Mouse (Mus musculus): ENCODE results near the gene Cers5. TPM values are rescaled to one million over a fixed set of nuclear protein-coding genes. Genes with fewer than 3 reads are reported as not detected.
"Not testable (repeated sequence)": the region's sequence is repeated elsewhere in the genome, so short reads cannot be mapped to it uniquely, and the experiment has no call there.

Gene Cers5
- polyA plus RNA-seq, 1 experiment from 2014 or later, result 61.3 TPM

DNA sequence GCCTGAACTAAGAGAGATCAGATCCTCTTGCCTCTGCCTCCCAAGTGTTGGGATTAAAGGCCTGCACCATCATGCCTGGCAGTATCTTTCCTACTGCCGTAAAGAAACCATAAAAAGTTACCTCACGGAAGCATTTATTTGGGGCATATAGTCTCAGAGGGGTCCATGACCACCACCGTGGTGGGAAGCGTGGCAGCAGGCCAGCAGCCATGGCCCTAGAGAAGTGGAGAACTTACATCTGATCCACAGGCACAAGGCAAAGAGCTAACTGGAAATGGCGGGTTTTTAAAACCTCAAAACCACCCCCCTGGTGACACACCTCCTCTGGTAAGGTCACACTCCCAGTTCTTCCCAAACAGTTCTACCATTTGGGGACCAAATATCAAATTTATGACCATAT lies 44.5 kb downstream of the Cers5 start:
- peaks cover 58% of the 10 kb centered on the region for H3K36me3 ChIP-seq
- peaks cover 36% of the 10 kb centered on the region for H3K4me1 ChIP-seq (replicated peaks)
- no peaks in the 10 kb centered on the region for H3K27me3 ChIP-seq (ENCODE audit: insufficient read depth, poor library complexity, severe bottlenecking)
- 95% methylated on average over 5 of the region's 5 CpGs for WGBS
- no peak for DNase-seq (ENCODE audit: low spot score)
- peaks cover 8% of the 10 kb centered on the region for H3K9me3 ChIP-seq
- no peak overlapping the region for H3K27ac ChIP-seq
- no peak overlapping the region for H3K4me3 ChIP-seq

DNA sequence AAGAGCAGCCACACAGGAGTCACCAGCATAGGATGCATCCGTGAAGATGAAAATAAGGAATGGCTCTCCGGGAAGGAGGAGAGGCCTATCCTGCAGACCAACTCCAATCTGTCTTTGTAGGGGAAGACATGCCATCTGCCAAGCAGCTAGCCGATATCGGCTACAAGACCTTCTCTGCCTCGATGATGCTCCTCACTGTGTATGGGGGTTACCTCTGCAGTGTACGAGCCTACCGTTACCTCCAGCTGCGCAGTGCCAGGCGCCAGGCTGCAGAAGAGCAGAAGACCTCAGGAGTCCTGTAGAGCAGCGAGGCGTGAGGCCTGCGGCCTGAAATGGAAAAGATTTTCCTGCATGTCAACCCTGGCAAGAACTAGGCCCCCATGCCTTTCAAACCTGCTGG lies 45.2 kb downstream of the Cers5 start:
- H3K9me3 ChIP-seq, result peaks cover 8% of the 10 kb centered on the region
- 95% methylated on average over 12 of the region's 12 CpGs for whole genome bisulfite sequencing
- H3K36me3 ChIP-seq, result peaks cover 58% of the 10 kb centered on the region
- no peak overlapping the region for H3K4me3 ChIP-seq
- no peaks in the 10 kb centered on the region for H3K27me3 ChIP-seq (ENCODE audit: insufficient read depth, poor library complexity, severe bottlenecking)
- peaks cover 43% of the 10 kb centered on the region for H3K4me1 ChIP-seq (replicated peaks)
- H3K27ac ChIP-seq, result no peak overlapping the region
- DNase-seq (ENCODE audit: low spot score), result no peak

DNA sequence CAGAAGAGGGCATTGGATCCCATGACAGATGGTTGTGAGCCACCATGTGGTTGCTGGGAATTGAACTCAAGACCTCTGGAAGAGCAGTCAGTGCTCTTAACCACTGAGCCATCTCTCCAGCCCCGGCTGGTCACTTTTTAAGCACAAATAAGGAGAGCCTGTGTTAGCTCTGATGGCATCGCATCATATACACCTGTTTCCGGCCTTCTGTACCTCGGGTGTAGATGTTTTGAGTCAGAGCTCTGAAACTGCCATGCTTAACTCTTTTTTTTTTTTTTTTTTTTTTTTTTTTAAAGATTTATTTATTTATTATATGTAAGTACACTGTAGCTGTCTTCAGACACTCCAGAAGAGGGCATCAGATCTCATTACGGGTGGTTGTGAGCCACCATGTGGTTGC lies 45.6 kb downstream of the Cers5 start:
- DNase-seq (ENCODE audit: low spot score); H3K27me3 ChIP-seq (ENCODE audit: insufficient read depth, poor library complexity, severe bottlenecking); H3K27ac ChIP-seq; H3K4me3 ChIP-seq; H3K9me3 ChIP-seq: not testable (repeated sequence)
- Histone ChIP-seq H3K36me3 (peaks cover 58% of the 10 kb centered on the region), H3K4me1 (replicated peaks) (peaks cover 47% of the 10 kb centered on the region)
- 96% methylated on average over 5 of the region's 5 CpGs for WGBS

DNA sequence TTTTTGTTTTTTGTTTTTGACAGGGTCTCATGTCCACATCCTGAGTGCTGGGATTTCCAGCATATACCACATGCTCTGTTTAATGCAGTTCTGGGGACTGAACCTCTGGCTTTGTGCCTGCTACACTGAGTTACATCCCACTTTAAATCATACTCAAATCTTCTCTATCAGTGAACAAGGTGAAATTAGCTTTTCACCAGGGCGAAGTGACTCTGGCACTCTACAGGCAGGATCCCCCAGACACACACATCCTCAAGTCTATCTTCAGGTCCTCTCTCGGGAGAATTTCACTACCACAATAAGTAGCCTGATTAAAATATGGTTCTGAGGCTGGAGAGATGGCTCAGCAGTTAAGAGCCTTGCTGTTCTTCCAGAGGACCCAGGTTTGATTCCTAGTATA lies 46.1 kb downstream of the Cers5 start:
- Histone ChIP-seq H3K4me1 (replicated peaks) (peaks cover 52% of the 10 kb centered on the region), H3K36me3 (peaks cover 58% of the 10 kb centered on the region), H3K9me3 (peaks cover 8% of the 10 kb centered on the region), H3K27me3 (ENCODE audit: insufficient read depth, poor library complexity, severe bottlenecking) (no peaks in the 10 kb centered on the region), H3K27ac (no peak overlapping the region), H3K4me3 (peak overlapping the region; percentile 98)
- DNase-seq (ENCODE audit: low spot score), result no peak
- WGBS, result 85% methylated on average over 2 of the region's 2 CpGs

DNA sequence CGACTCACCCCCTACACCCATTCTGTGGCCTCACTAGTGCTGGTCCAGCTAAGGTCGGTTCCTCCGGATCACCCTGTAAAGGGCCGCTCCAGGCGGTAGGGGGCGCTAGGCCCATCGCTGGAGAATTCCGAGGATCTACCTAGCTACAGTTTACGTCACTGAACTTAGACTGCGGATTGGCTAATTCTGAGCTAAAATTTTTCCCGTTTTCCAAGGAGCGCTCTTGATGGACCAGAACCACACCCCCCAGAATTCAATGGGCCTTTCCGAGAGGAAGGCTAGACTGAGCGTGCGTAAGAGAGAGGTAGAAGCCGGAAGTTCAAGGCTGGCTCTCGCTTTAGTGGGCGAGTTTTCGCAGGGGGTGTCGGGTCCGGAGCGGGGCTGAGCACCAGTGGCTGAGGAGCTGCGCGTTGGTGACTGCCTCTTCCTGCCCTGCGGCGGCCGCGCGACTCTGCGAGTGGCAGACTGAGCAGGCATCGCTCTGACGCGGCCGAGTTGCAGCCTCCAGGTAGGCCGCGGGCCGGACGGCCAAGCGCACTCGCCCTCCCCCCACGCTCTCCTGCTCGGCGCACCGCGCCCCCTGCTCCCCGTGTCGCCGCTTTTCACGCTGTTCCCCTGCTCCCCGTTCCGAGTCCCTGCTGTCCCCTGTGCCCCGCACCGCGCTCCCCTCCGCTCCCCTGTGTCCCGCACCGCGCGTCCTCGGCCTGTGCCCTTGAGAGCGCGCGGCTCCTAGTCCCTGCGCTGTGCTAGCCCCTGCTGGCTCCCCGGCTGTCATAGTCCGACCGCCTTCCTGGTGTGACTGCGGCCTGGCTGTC lies 47.1 kb downstream of the Cers5 start, which contains the start of gene Cox14:
Cox14 (plus strand) TSS at position 278 of the 815 bp plus-strand sequence.
- WGBS, result under 1% methylated on average over 65 of the region's 68 CpGs
- H3K27ac ChIP-seq, result peak within 1 kb of the TSS; percentile 95

DNA sequence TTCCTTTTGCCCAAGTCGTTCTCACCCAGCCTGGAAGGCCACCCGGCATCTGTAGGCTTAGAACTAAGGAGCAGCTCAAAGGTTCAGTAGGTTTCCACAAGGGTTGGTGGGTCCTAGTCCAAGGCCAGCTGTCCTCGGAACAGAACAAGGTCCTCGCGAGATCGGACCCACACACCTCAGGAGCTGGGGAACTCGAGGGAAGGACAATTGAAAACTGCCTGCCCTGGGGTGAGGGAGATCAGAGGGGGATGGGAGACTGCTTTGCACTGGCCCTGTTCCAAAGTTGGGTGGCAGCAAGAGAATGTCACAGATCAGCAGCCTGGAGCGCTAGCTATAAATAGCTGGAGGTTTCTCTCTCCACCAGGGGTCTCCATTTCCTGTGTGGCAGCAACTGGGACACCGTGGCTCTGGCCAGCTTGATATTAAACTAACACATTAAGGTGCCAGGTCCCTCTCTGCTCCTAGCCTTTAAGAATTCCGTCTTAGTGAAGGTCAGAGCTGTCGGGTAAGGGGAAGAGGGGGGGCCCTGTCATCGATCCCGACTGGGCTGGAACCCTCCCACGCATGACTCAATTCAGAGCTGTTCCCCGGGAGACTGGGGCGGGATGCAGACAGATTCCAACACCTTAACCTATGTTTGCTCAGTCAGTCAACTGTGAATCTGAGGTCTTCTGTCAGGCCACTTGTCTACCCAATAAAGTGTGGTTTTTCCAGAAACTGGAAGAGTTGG lies 48.2 kb downstream of the Cers5 start:
- peaks cover 61% of the 10 kb centered on the region for H3K36me3 ChIP-seq
- H3K4me1 ChIP-seq (replicated peaks), result peaks cover 52% of the 10 kb centered on the region
- peaks cover 8% of the 10 kb centered on the region for H3K9me3 ChIP-seq
- H3K4me3 ChIP-seq, result peak overlapping the region; percentile 98
- H3K27me3 ChIP-seq (ENCODE audit: insufficient read depth, poor library complexity, severe bottlenecking), result no peaks in the 10 kb centered on the region
- H3K27ac ChIP-seq, result peak overlapping the region; percentile 95
- peak; percentile 64 for DNase-seq (ENCODE audit: low spot score)
- WGBS, result 10% methylated on average over 16 of the region's 16 CpGs

More for the DNA sequence above, 47.1 kb downstream of the Cers5 start, which contains the start of gene Cox14:
- peak; percentile 96 for DNase-seq (ENCODE audit: low spot score)
- peaks cover 8% of the 10 kb centered on the region for H3K9me3 ChIP-seq
- H3K4me1 ChIP-seq (replicated peaks), result peaks cover 52% of the 10 kb centered on the region
- peaks cover 59% of the 10 kb centered on the region for H3K36me3 ChIP-seq
- no peaks in the 10 kb centered on the region for H3K27me3 ChIP-seq (ENCODE audit: insufficient read depth, poor library complexity, severe bottlenecking)
- peak within 1 kb of the TSS; percentile 98 for H3K4me3 ChIP-seq

DNA sequence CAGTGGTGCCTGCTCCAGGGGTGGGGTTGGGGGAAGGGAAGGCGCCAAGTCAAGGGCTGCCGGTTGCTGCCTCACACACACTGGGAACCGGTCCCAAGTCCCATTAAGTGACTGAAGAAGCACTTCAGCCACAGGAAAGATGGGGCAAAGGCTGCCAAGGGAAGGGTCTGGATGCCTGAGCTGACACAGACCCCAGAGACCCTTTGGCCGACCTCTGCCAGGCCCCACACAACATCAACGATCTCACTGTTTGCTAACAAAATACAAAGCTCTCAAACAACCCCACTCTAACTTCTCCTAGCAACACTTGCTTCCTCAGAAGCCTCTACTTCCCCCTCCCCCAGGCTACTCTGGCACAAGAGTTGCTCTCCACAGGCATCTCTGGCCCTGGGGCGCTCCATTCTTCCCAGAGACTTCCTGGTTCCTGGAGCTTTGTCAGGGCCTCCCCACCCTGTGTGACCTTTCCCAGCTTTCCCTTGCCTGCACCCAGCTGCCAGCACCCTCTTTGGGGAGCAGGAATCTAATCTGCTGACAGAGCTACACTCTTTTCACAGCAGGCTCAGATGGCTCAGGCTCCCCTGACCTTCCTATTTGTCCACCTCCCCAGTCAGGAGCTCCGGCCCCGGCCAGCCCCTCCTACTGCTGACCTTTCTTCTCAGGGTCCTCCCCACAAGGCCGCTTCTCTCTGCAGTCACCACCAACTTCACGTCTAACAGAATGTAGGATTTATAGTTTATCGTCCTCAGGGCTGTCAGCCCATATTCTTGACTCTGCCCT lies 49.0 kb downstream of the Cers5 start:
- Histone ChIP-seq H3K27me3 (ENCODE audit: insufficient read depth, poor library complexity, severe bottlenecking) (no peaks in the 10 kb centered on the region), H3K4me1 (replicated peaks) (peaks cover 52% of the 10 kb centered on the region), H3K27ac (peak overlapping the region; percentile 95), H3K36me3 (peaks cover 60% of the 10 kb centered on the region), H3K9me3 (peaks cover 1% of the 10 kb centered on the region; the same call in 1 of the 2 replicates), H3K4me3 (peak overlapping the region; percentile 98)
- 7% methylated on average over 11 of the region's 11 CpGs for WGBS
- DNase-seq (ENCODE audit: low spot score), result peak; percentile 60

DNA sequence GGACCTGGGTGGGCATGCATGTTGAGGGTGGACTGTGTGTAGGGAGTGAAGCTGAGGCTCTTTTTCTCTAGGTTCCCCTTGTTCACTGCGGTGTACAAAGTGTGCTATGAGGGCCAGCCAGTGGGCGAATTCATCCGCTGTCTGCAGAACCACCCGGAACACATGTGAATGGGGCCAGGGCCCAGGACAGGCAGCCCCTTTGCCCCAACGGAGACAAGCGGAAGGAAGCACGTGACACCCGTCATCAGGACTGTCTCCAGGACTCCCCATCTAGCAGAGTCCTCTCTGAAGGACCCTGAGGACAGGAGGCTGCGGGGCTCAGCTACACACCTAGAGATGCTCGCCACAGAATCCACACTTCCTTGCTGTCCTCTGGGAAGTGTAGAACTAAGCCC lies 49.6 kb downstream of the Cers5 start:
- peak overlapping the region; percentile 95 for H3K27ac ChIP-seq
- peak overlapping the region; percentile 9; the same call in 1 of the 2 replicates for H3K4me3 ChIP-seq
- peak; percentile 27 for DNase-seq (ENCODE audit: low spot score)
- H3K9me3 ChIP-seq, result no peaks in the 10 kb centered on the region
- H3K27me3 ChIP-seq (ENCODE audit: insufficient read depth, poor library complexity, severe bottlenecking), result no peaks in the 10 kb centered on the region
- 45% methylated on average over 10 of the region's 10 CpGs for WGBS
- peaks cover 60% of the 10 kb centered on the region for H3K36me3 ChIP-seq
- H3K4me1 ChIP-seq (replicated peaks), result peaks cover 58% of the 10 kb centered on the region

DNA sequence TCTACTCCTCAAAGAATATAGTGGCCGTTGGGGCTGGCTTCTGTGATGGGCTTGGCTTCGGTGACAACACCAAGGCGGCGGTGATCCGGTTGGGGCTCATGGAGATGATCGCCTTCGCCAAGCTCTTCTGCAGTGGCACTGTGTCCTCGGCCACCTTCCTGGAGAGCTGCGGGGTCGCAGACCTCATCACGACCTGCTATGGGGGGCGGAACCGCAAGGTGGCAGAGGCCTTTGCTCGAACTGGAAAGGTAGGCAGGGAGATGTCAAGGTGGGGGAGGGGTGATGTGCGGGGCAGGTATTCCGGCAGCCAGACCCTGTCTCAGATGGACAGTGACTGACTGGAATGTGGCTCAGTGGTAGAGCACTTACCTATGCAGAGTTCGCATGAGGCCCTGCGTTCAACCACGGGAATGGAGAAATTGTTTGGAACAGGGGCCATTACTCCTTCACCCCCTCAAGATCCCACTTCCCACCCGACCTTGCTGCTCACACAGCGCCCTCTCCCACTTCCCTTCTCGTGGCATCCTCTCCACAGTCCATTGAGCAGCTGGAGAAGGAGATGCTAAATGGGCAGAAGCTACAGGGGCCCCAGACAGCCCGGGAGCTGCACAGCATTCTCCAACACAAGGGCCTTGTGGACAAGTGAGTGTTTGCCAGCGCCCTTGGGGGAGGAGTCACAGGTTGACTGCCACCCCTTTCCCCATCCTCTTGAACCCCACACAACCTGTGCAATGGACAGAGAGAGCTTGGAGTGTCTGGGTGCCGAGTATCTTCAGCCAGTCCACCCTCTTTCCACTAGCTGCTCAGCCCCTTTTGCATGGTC lies 50.6 kb downstream of the Cers5 start:
- H3K27ac ChIP-seq, result no peak overlapping the region
- DNase-seq (ENCODE audit: low spot score), result no peak
- H3K4me3 ChIP-seq, result no peak overlapping the region
- no peaks in the 10 kb centered on the region for H3K9me3 ChIP-seq
- H3K4me1 ChIP-seq (replicated peaks), result peaks cover 60% of the 10 kb centered on the region
- H3K27me3 ChIP-seq (ENCODE audit: insufficient read depth, poor library complexity, severe bottlenecking), result no peaks in the 10 kb centered on the region
- H3K36me3 ChIP-seq, result peaks cover 62% of the 10 kb centered on the region
- WGBS, result 78% methylated on average over 25 of the region's 25 CpGs

DNA sequence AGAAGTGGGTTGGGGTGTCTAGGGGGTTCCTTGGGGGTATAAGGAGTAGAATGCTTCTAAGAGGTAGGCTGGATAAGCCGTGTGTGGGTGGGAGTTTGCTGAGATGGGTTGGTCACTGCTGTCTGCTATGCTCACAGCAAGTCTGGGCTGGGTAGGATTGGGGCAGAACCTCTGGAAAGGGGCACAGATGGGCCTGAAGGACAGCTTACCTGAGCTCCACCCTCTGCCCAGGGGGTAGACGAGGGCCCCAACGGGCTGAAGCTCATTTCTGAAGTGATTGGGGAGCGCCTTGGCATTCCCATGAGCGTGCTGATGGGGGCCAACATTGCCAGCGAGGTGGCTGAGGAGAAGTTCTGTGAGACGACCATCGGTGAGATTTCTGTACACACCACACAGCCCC lies 52.8 kb downstream of the Cers5 start:
- Histone ChIP-seq H3K36me3 (peaks cover 83% of the 10 kb centered on the region), H3K27me3 (ENCODE audit: insufficient read depth, poor library complexity, severe bottlenecking) (no peaks in the 10 kb centered on the region), H3K9me3 (no peaks in the 10 kb centered on the region), H3K4me3 (no peak overlapping the region), H3K4me1 (replicated peaks) (peaks cover 51% of the 10 kb centered on the region), H3K27ac (no peak overlapping the region)
- no peak for DNase-seq (ENCODE audit: low spot score)
- 75% methylated on average over 8 of the region's 8 CpGs for WGBS

DNA sequence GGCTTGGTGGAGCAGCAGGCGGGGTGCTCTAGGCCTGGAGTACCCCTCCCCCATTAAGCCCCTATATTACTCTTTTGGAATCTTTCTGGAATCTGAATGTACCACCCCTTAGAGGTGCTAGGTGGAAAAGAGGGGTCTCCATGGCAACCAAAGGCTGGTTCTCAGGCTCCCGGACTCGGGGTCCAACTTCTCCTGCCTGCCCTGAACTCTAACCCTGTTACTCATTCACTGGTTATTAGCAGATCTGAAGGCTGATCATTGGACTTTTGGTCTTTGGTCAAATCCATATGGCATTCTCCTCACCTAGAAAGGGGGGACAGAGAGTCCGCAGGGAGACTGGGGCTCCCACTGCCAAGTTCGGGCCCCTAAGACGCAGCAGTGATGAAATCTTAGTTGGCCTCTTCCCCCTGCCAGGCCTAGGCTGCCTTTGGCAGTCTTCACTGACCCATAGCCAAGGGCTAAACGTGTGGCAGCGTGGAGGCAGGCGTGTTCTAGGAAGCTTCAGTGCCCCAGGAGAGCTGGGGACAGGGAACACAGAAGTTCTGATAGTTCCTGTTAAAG lies 54.1 kb downstream of the Cers5 start:
- Histone ChIP-seq H3K9me3 (no peaks in the 10 kb centered on the region), H3K36me3 (peaks cover 96% of the 10 kb centered on the region), H3K27me3 (ENCODE audit: insufficient read depth, poor library complexity, severe bottlenecking) (no peaks in the 10 kb centered on the region), H3K27ac (no peak overlapping the region), H3K4me3 (no peak overlapping the region), H3K4me1 (replicated peaks) (peaks cover 45% of the 10 kb centered on the region)
- WGBS, result 82% methylated on average over 9 of the region's 9 CpGs
- DNase-seq (ENCODE audit: low spot score), result no peak

All from hindbrain, embryonic 10.5 days (tissue).